Mouse (Mus musculus) large intestine, adult 2 months (tissue): Measurements from ENCODE around the gene Lrrc15. TPM values are rescaled to one million over a fixed set of nuclear protein-coding genes. Genes with fewer than 3 reads are reported as not detected.

Experiments
- DNase-seq: peaks from one replicate; pipeline ENCODE4 v3.0.0-alpha.2; 2012; ENCODE audit warnings: low read depth, low spot score
- WGBS: fragments of 180-500 bp; shearing (Covaris S2); methylation state at CpG from one replicate; pipeline ENCODE4 v1.1.7; 2018; 5-methylcytosine and 5-hydroxymethylcytosine counted together
- polyA plus RNA-seq: library from polyadenylated mRNA; depleted of rRNA; stranded (reverse); fragments of >200 nt; gene quantifications from 2 replicates; pipeline ENCODE4 v1.2.3, GENCODE M21; 2012

Lrrc15 gene
- polyA plus RNA-seq, 1 experiment, result 0.02 TPM

DNA sequence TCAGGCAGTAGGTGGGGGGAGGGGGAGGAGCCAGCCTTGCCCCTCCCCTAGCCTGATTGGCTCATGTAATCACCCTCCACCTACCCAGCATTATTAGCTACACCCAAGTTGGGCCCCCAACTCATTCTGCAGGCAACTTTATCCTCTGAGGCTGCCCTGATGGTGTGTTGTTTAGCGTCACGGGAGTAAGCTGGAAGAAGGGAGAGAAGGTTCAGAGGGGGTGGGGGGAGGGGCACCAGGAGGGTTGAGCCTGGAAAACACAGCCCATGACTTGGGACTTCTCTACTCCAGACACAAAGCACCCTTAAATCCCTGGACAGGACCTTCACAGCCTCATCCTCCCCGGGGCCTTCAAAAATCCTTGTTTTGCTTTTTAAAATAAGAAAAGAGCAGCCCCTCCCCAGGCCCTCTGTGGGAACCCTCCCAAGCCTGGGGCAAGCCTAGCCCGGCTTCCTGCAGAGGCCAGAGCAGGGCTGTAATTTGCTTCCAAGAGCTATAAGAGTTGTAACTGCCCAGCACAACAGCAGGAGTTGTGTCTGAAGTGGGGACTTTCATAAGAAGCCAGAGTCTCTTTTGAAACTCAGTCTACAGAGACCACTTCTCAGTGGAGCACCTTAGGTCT lies 2.3 kb downstream of the Lrrc15 start:
- no peak for DNase-seq
- WGBS, result 42% methylated on average over 4 of the region's 4 CpGs

DNA sequence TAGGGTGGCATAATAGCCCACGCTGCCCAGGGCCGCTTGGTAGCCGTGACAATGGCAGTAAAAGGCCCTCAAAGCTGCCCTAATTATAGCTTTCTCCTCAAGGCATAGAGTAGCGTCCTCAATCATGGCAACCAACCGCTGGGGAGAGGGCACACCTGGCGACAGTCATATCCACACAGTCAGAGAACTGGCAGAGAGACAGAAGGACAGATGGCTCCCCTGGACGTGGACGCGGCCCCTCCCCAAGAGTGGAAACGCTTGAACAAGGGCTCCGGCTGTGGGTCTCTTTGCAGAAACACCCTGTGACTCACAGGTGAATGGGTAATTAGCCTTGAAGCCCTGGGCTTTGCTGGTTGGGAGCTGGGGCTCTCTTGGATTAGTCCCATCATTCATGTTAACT lies 4.7 kb downstream of the Lrrc15 start:
- 42% methylated on average over 11 of the region's 11 CpGs for WGBS
- no peak for DNase-seq

DNA sequence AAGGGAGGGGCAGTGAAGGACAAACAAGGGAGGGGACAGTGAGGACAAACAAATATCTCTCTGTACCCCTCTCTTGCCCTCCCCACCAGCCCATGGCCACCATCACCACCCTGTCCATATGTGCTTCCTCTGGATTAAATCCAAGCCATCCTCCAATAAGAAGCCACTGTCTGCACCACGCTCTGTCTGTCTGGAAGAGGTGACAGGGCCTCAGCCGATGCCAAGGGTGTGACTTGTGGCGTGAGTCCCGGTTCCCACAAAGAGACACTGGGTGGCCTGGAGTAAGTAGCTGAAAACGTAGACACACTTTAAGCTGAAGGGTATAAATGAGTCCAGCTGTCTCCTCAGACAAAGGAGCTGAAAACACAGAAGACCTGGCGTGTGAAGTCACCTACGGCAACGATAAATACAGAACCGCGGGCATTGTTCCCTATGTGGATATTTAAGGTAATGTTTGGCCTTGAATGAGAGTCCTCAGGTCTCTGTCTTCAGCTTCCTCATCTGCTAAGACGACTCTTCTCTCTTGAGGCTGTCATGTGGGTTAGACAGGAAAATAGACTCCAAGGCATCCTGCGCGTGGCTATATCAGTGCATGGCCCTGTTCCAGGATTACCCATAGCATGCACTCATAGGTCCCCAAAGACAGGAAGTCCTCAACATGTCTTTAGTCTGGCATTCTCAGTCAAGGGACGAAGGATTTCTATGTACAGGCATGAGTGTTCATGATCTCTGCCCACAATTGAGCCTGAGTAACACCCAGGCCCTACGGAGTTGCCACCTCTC lies 7.3 kb downstream of the Lrrc15 start:
- DNase-seq, result no peak
- 70% methylated on average over 15 of the region's 15 CpGs for WGBS

DNA sequence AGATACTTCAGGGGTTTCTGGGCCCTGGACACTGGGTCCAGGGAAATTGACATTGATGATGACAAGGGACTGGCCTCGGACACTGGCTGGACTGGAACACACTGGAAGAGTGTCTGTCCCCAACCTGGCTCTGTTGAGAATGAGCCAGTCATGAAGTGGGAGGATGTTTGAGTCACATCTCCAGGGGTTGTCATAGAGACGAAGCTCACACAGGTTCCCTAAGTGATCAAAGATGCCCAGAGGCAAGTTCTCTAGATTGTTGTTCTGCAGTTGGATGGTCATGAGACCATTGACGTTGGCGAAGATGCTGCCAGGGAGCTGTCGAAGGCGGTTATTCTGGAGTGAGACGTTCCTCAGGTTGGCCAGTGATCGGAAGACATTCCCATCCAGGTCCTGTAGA lies 10.0 kb downstream of the Lrrc15 start:
- 91% methylated on average over 8 of the region's 8 CpGs for WGBS

DNA sequence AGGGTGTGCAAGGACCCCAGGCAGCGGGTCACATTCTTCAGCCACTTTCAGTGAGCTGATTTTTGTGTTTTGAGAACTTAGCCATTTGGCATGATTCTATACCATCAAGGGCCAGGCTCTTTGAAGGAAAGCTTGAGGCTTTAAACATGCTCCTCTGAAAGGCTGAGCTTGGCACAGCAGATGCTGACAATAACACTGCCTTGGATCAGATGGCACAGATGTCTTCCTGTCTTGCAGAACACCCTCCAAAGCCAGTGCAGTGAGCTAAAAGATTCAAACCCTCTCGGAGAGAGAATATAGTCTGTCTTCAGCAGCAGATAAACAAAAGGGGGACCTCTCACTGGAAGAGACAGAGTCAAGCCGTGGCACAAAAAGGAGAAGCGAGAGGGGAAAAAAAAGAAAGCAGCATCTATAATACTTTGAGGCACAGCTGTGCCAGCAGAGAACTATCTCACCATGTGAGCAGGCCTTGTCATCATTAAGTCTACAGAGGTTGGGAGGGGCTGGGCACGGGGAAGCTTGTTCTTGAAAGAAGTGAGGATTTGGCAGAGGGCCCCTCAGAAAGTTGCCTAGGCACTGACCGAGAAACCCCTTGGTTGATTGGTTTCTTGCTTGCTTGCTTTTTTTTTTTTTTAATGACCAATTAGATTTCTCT lies 11.0 kb downstream of the Lrrc15 start:
- 55% methylated on average over 6 of the region's 6 CpGs for WGBS
- DNase-seq, result no peak

More for the DNA sequence above, 10.0 kb downstream of the Lrrc15 start:
- no peak for DNase-seq

DNA sequence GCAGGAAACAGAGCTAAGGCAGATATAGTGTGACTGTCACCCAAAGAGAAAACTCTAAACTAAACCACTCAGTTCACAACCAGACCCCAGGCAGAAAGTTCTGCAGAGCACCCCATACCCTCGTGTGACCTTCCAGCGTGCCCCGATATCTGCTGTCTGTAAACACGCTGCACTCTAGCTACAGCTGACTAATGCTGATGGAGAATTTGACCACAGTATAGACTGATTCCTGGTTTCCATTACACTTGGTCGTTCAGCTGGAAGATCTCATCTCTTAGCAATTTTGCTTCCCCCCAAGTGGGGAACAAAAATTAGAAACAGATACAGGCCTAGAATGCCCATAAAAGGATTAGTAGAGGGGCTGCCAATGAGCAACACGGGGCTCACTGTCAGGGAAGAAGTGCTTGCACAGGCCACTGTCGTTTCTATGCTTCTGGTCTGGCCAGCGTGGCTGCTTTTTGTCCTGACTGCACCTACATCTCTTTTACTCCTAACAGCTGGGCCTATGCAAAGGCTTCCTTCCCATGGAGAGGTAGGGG lies 11.8 kb downstream of the Lrrc15 start:
- 65% methylated on average over 8 of the region's 8 CpGs for WGBS

DNA sequence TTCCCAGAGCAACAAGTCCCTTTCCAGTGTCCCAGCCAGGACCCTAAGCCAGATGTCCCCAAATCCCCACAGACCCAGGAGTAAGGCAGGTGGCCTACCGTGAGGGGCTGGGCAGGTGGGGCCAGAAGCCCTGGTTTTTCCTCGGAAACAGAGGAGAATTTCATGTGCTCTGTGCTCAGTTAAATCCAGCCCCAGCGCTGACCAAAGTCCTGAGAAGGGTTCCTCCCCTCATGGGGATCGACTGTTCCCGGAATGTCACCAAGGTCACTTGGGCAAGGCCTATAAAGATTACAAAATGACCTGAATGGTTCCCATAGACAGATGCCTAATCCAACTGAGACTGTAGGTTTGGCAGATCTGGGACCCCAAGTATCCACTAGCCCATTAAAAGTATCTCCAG lies 15.7 kb downstream of the Lrrc15 start, which contains the start of gene Cpn2:
Cpn2 (minus strand) TSS at position 141 of the 400 bp plus-strand sequence.
- DNase-seq, result no peak
- WGBS, result 35% methylated on average over 5 of the region's 5 CpGs

More for the DNA sequence above, 11.8 kb downstream of the Lrrc15 start:
- DNase-seq, result no peak

DNA sequence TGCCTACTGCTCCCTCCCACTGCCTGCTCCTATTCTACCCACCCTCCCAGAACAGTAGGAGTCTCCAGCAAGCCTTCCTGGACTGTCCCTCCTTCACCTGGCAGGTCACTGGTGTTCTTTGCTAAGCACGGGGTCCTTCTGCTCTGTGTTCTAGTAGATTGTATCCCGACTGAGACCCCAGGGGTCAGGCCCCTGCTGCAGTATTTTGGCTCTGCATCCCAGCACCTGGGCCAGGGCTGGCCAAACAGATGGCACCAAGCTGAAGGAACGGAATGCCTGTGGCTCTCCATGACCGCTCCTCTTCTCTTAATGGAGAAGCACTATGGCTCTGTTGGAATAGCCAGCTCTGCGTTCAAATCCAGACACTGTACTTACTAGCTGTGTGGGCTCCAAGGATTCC lies 16.5 kb downstream of the Lrrc15 start:
- no peak for DNase-seq

DNA sequence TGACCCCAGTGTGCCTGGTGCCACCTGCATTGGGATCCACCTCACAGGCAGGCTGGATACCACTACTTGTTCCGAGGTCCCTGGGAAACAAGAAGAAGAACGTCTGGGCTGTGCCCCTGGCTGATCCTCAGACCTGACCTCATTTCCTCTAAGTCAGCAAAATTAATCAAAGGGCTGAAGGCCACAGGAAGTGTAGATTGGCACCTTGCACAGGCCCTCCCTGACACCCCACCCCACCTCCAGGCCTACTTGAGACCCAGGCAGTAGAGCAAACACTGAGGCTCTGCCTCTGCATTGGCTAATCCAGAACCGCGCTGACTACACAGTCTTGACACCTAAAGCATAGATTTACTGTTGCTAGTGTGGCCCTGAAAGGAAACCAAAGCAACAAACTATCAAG lies 17.4 kb downstream of the Lrrc15 start:
- no peak for DNase-seq
- WGBS, result 61% methylated on average over 4 of the region's 4 CpGs

More for the DNA sequence above, 16.5 kb downstream of the Lrrc15 start:
- 87% methylated on average over 5 of the region's 5 CpGs for WGBS

DNA sequence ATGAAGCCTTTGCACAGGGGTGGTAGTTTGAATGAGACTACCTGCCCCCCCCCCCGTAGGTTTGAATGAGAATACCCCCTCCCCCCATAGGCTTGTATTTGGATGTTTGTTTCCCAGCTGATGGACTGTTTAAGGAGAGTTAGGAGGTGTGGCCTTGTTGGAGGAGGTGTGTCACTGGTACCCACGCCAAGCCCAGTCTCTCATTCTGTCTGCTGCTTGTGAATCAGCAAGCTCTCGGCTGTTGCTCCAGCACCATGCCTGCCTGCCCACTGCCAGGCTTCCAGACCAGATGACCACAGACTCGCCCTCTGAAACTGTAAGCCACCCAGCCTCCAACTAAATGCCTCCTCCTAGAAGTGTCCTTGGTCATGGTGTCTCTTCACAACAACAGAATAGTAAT lies 19.9 kb downstream of the Lrrc15 start:
- no peak for DNase-seq
- 49% methylated on average over 4 of the region's 4 CpGs for WGBS

DNA sequence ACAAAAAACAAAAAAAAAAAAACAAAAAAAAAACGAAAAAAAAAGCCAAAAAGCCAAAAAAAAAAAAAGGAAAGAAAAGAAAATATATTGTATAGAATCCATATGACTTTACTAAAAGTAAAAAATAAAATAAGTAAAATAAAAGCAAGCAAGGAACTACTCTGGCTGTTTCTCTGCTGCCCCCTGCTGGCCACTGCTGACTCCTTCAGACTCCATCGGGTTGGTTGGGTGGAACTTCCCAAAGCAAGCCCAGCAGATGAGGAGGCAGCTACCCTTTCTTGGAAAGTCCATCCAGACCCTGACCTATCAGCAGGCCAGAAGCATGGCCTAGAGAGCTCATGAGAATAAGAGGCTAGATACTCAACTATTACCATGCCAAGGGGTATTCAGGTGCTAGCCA lies 20.4 kb downstream of the Lrrc15 start:
- peak; percentile 71 for DNase-seq
- 0% methylated on average over 2 of the region's 2 CpGs for WGBS

DNA sequence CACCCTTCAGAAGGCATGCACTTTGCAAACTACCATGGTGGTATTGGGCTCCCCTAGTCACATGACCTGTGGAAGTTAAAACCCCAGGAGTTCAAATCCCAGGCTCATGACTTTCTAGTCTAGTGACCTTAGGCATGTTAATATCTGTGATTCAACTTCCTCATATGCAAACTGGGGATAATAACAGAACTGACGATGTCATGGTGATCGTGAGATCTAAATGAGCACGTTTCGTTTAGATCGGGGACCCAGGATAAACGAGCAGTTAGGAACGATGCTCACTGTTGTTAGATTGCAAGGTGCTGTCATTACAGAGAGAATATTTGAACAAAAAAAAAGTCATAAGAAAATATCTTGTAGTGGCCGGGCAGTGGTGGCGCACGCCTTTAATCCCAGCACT lies 20.9 kb downstream of the Lrrc15 start:
- DNase-seq, result no peak
- WGBS, result 72% methylated on average over 10 of the region's 10 CpGs

DNA sequence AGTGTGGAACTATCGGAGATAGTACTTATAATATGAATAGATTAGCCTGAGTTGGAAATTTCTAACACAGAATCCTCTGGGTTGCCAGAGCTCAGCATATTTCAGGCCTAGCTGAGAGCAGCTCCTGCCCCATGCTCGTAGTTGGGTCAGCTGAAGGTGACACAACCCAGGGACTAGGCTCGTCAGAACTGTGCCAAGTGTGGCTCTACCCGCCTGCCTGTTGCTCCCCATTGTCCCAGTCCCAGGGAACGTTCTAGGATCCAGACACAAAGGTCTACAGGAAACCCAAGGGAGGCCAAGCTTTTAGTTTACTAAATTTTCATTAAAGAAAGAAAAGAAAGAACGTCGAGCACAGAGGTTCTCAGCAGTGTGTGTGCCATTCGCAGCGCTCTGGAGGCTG lies 21.7 kb downstream of the Lrrc15 start:
- 84% methylated on average over 9 of the region's 9 CpGs for WGBS
- no peak for DNase-seq

DNA sequence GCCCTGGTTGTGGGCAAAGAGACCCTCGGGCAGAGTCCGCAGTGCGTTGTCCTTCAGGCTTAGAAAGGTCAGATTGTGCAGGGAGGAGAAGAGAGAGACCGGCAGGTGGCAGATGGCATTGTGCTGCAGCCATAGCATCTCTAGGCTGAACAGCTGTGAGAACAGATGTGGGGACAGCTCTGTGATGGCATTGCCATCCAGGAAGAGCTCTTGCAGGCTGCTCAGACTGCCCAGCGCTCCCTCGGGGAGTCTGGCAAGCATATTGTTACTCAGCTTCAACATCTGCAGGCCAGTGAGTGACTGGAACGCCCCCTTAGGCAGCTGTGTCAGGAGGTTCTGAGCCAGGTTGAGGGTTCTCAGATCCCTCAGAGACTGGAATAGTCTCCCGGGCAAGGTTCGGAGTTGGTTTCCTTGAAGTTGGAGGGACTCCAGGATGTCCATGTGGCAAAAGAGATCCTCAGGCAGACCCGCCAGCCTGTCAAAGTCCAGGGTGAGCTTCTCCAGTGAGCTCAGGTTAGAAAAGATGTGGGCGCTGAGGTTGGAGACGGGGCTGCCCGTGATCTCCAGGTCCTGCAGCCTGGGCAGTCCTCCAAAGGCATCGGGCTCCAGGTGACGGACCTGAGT lies 22.9 kb downstream of the Lrrc15 start:
- DNase-seq, result no peak
- WGBS, result 82% methylated on average over 15 of the region's 15 CpGs

DNA sequence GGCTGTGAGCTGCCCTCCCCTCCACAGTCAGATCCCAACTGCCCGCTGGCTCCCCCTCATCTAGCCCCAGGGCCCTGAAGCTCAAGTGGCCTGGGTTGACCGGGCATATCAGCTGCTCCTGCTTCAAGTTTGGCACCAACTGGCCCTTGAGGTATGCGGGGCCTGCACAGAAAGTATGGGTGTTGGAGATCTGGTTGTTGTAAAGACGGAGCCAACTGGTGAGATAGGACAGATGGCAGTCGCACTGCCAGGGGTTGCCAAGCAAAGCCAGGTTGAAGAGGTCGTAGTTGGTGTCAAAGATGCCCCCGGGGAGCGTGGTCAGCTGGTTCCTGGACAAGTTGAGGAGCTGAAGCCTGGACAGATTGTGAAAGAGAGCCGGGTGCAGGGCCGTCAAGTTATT lies 23.6 kb downstream of the Lrrc15 start:
- no peak for DNase-seq
- WGBS, result 85% methylated on average over 10 of the region's 10 CpGs

DNA sequence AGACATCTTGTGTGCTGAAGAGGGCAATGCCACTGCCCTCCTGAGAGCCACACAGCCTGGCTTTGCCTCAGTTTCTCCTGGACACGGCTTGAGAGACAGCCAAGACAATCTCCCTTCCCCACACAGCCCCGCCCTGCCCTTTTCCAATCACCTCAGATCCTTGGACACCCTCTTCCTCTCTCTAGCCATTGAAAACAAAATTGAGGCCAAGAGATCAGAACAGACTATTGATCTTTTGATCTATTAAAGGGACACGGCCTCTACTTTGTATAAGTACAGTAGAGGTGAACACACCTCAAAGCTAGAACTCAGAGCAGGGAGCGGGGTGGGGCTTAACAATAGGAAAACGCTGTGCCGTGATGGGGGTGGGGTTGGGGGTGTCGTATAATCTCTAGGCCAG lies 24.6 kb downstream of the Lrrc15 start:
- WGBS, result 65% methylated on average over 7 of the region's 7 CpGs
- DNase-seq, result no peak

DNA sequence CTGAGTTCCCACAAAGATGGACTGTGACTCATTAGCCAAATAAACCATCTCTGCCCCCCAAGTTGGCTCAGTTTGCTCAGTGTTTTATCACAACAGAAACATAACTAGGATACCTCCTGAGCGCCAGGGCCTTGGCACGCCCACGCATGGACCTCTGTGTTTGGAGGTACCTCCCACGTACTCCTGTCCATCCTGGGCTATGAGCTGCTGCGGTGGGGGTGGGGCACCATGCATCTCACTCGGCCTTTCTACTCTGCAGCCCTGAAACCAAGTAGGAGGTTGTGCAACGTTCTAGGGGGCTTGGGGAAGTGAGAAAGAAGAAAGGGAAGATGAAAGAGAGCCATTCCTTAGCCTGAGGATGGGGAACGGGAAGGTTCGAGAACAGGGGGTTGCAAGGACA lies 25.3 kb downstream of the Lrrc15 start:
- 46% methylated on average over 9 of the region's 9 CpGs for WGBS
- DNase-seq, result no peak

DNA sequence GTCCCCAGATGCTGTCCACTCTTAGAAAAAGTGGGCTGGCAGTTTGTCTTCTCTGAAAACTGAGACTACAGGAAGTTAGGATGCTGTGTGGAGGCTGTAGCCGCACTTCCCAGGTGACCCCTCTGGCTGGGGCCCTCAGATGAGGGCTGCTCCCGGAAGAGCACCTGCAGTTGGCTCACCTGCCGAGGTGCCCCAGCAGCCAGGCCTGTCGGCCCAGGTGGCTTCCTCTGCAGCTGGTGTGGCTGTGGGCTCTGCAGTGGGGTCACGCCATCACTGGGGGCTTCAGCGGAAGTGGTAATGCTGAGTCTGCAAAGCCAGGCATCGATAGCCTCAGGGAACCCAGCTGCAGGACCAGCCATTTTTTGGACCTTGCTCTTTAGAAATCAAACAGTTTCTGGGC lies 28.0 kb downstream of the Lrrc15 start:
- WGBS, result 42% methylated on average over 7 of the region's 7 CpGs
- DNase-seq, result no peak

DNA sequence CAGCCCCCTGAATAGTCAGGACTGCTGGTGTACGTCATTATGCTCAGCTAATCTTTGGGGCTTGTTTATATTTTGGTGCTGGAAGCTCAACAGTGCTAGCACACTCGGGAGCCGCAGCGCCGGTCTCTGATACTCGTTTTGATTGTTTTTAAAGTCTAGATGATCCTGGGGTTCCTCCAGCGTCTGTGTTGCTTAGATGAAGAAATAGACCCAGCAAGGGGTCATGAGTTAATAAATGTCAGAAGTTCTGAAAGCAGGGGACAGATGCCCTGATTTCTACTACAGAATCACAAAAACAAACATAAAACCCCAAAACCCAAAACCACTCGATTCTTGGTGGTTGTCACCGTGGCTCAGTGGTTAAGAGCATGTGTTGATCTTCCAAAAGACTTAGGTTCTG lies 29.2 kb downstream of the Lrrc15 start:
- 43% methylated on average over 9 of the region's 9 CpGs for WGBS
- DNase-seq, result no peak

DNA sequence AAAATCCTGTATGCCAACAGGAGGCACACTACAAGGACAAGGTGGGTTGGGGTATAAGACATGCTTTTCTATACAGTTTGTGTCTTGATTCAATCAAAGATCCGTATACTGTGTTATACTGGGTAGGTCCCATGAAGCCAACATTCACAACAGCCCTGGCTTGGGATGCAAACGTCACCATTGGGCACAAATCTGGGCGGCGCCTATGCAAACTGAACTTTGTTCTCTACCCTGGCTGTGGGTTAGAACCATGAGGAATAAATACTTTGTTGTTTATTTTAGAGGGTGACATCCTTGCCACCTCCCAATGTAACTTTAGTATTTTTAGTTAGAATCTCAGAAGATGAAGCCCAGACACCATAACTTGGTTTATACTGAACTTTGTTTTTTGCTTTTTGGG lies 29.7 kb downstream of the Lrrc15 start:
- 44% methylated on average over 4 of the region's 4 CpGs for WGBS
- DNase-seq, result peak; percentile 61
